14 mouse cellular contexts compared by ENCODE assay signal in genomic region chr9:40390396-40390760, GRCm38 (mm10).
DNase-seq lines count a peak whose midpoint lies in the region; ATAC-seq lines count a peak whose summit lies in the region.
"Had no signal": no experiment of that assay in that cellular context is flagged by ENCODE, and none has a peak within 500 bp of the region (broad histone marks: within the 10 kb centered on the region; RNA-seq: fewer than 3 reads in every experiment).

No protein-coding gene starts in this region.

- no peaks in the 10 kb centered on the region for H3K9me3 ChIP-seq in liver, embryonic 11.5 days (ENCODE audit: control insufficient read depth, low read length)
- H3K9me3 ChIP-seq: embryonic facial prominence, embryonic 12.5 days; forebrain, embryonic 15.5 days; heart, embryonic 15.5 days; hindbrain, embryonic 10.5 days had no signal

- ATAC-seq in frontal cortex, adult (ENCODE audit: low TSS enrichment) = peak; percentile 3; the same call in 1 of the 2 replicates
- ATAC-seq in CD4-positive, CD25-positive, alpha-beta regulatory T cell, adult 4 months = peak; percentile 63
- no peak for ATAC-seq in liver, embryonic 11.5 days (replicated peaks; ENCODE audit: low FRiP score)
- ATAC-seq: forebrain, embryonic 15.5 days had no signal

- DNase-seq in frontal cortex, postnatal 14 days (ENCODE audit: low spot score in 2 of 2) = no peak
- DNase-seq in CD4-positive helper T cell, adult 2 months (ENCODE audit: low read depth, low spot score) = peak; percentile 49
- peak; percentile 21 for DNase-seq in naive thymus-derived CD4-positive, alpha-beta T cell, adult 2 months (ENCODE audit: low read depth)
- DNase-seq in cerebellum, postnatal 36 days = no peak
- no peak for DNase-seq in liver, embryonic 11.5 days (ENCODE audit: low spot score)
- DNase-seq: gastrocnemius, postnatal 14 days; heart, adult 2 months; heart, postnatal 14 days had no signal

- no peaks in the 10 kb centered on the region for H3K27me3 ChIP-seq in liver, embryonic 11.5 days (replicated peaks; ENCODE audit: control insufficient read depth, insufficient read depth, low read length)
- H3K27me3 ChIP-seq: embryonic facial prominence, embryonic 12.5 days; forebrain, embryonic 15.5 days; heart, embryonic 15.5 days had no signal

- no peaks in the 10 kb centered on the region for H3K36me3 ChIP-seq in liver, embryonic 11.5 days (ENCODE audit: control insufficient read depth, insufficient read depth, low read length)
- H3K36me3 ChIP-seq: embryonic facial prominence, embryonic 12.5 days; forebrain, embryonic 15.5 days; heart, embryonic 15.5 days; hindbrain, embryonic 10.5 days had no signal

- no peak overlapping the region for H3K4me2 ChIP-seq in liver, embryonic 11.5 days
- H3K4me2 ChIP-seq: embryonic facial prominence, embryonic 12.5 days; forebrain, embryonic 15.5 days had no signal

- H3K4me1 ChIP-seq in liver, embryonic 11.5 days (replicated peaks; ENCODE audit: control insufficient read depth, insufficient read depth, low read length) = peaks cover 7% of the 10 kb centered on the region; the same call in 1 of the 2 replicates

- H3K27ac ChIP-seq in liver, embryonic 11.5 days (ENCODE audit: low read depth, low read length) = no peak overlapping the region
- H3K27ac ChIP-seq: embryonic facial prominence, embryonic 12.5 days; forebrain, embryonic 15.5 days; heart, adult 2 months; heart, embryonic 15.5 days had no signal

- no peak overlapping the region for H3K9ac ChIP-seq in liver, embryonic 11.5 days (ENCODE audit: low read depth, low read length)
- H3K9ac ChIP-seq: embryonic facial prominence, embryonic 12.5 days; forebrain, embryonic 15.5 days; heart, embryonic 15.5 days had no signal

- 88% methylated on average over 8 of the region's 8 CpGs for WGBS in liver, embryonic 11.5 days

- no peak overlapping the region for H3K4me3 ChIP-seq in liver, embryonic 11.5 days (ENCODE audit: low read depth, low read length)
- H3K4me3 ChIP-seq: embryonic facial prominence, embryonic 12.5 days; forebrain, embryonic 15.5 days; heart, adult 2 months; heart, embryonic 15.5 days had no signal

Comparison
In these comparisons a context has a peak if more than half of its experiments do, and no peak if none do; other contexts are left out.
1. DNase-seq: peak in CD4-positive helper T cell, adult 2 months (single experiment) and naive thymus-derived CD4-positive, alpha-beta T cell, adult 2 months (single experiment); none in frontal cortex, postnatal 14 days (0 of 2), cerebellum, postnatal 36 days (0 of 2) and liver, embryonic 11.5 days (single experiment).